In genomic region chr9:122018782-122019395, GRCm38 (mm10) we compare ENCODE assay signal across 8 mouse cellular contexts. TPM values are rescaled to one million over a fixed set of nuclear protein-coding genes. Genes with fewer than 3 reads are reported as not detected.
DNase-seq lines count a peak whose midpoint lies in the region; ATAC-seq lines count a peak whose summit lies in the region.

No protein-coding gene starts in this region.

- 4% methylated on average over 8 of the region's 8 CpGs for WGBS in forebrain, embryonic 15.5 days
- 23% methylated on average over 8 of the region's 8 CpGs for WGBS in hindbrain, embryonic 10.5 days
- WGBS in midbrain, embryonic 16.5 days = 2% methylated on average over 8 of the region's 8 CpGs

- no peak overlapping the region; the same call in 1 of the 2 replicates for H3K9ac ChIP-seq in forebrain, embryonic 15.5 days (replicated peaks)
- no peak overlapping the region for H3K9ac ChIP-seq in midbrain, embryonic 16.5 days (ENCODE audit: low read depth, low read length)

- DNase-seq in cerebellum, adult 11-12 months = peak; percentile 73
- DNase-seq in hindbrain, embryonic 10.5 days (ENCODE audit: low spot score) = peak; percentile 48
- peak; percentile 74 to 76 for DNase-seq in left cerebral cortex, postnatal 14 days (ENCODE audit: low spot score in 2 of 2)
- peak; percentile 22 for DNase-seq in yolk sac, embryonic 10.5 days (ENCODE audit: low spot score)

- intact Hi-C loops in left cerebral cortex, postnatal 14 days (cut with DNase I) = loop anchor here (5.0 to 10.0 kb wide), 5 partner anchors 103 to 296 kb away; no protein-coding TSS in a partner anchor

- H3K4me2 ChIP-seq in forebrain, embryonic 15.5 days (replicated peaks) = peak overlapping the region; percentile 21
- H3K4me2 ChIP-seq in midbrain, embryonic 16.5 days (ENCODE audit: low read length) = peak overlapping the region; percentile 34

- no peak for ATAC-seq in megakaryocyte, adult 5-6 weeks (ENCODE audit: poor library complexity, severe bottlenecking)
- ATAC-seq in forebrain, embryonic 15.5 days (replicated peaks) = peak; percentile 88
- peak; percentile 89 for ATAC-seq in midbrain, embryonic 16.5 days

- H3K27me3 ChIP-seq in megakaryocyte, embryonic 14.5 days (replicated peaks) = peaks cover 9% of the 10 kb centered on the region
- H3K27me3 ChIP-seq in forebrain, embryonic 15.5 days = no peaks in the 10 kb centered on the region
- no peaks in the 10 kb centered on the region for H3K27me3 ChIP-seq in hindbrain, embryonic 10.5 days (ENCODE audit: insufficient read depth, poor library complexity, severe bottlenecking)
- H3K27me3 ChIP-seq in midbrain, embryonic 16.5 days (ENCODE audit: control insufficient read depth, insufficient read depth, low read depth, low read length) = no peaks in the 10 kb centered on the region

- H3K36me3 ChIP-seq in megakaryocyte, embryonic 14.5 days (replicated peaks; ENCODE audit: low read length) = no peaks in the 10 kb centered on the region
- no peaks in the 10 kb centered on the region for H3K36me3 ChIP-seq in forebrain, embryonic 15.5 days
- no peaks in the 10 kb centered on the region for H3K36me3 ChIP-seq in hindbrain, embryonic 10.5 days
- no peaks in the 10 kb centered on the region for H3K36me3 ChIP-seq in midbrain, embryonic 16.5 days (ENCODE audit: control insufficient read depth, insufficient read depth, low read length)

- H3K4me1 ChIP-seq in megakaryocyte, embryonic 14.5 days = peaks cover 59% of the 10 kb centered on the region
- peaks cover 8% of the 10 kb centered on the region for H3K4me1 ChIP-seq in forebrain, embryonic 15.5 days
- peaks cover 16% of the 10 kb centered on the region for H3K4me1 ChIP-seq in hindbrain, embryonic 10.5 days (replicated peaks)
- H3K4me1 ChIP-seq in midbrain, embryonic 16.5 days (ENCODE audit: control insufficient read depth, insufficient read depth, low read length) = peaks cover 9% of the 10 kb centered on the region

- H3K4me3 ChIP-seq in megakaryocyte, embryonic 14.5 days (replicated peaks) = peak overlapping the region; percentile 10
- no peak overlapping the region for H3K4me3 ChIP-seq in forebrain, embryonic 15.5 days
- H3K4me3 ChIP-seq in hindbrain, embryonic 10.5 days = no peak overlapping the region
- no peak overlapping the region for H3K4me3 ChIP-seq in midbrain, embryonic 16.5 days (ENCODE audit: low read depth, low read length)

- H3K9me3 ChIP-seq in megakaryocyte, embryonic 14.5 days = peaks cover 6% of the 10 kb centered on the region; the same call in 1 of the 2 replicates
- H3K9me3 ChIP-seq in forebrain, embryonic 15.5 days = no peaks in the 10 kb centered on the region
- H3K9me3 ChIP-seq in hindbrain, embryonic 10.5 days = no peaks in the 10 kb centered on the region
- no peaks in the 10 kb centered on the region for H3K9me3 ChIP-seq in midbrain, embryonic 16.5 days (replicated peaks; ENCODE audit: control insufficient read depth, low read length, poor library complexity, severe bottlenecking)

- peak overlapping the region; percentile 58 for H3K27ac ChIP-seq in forebrain, embryonic 15.5 days (replicated peaks)
- H3K27ac ChIP-seq in hindbrain, embryonic 10.5 days = no peak overlapping the region
- H3K27ac ChIP-seq in midbrain, embryonic 16.5 days (ENCODE audit: low read length) = peak overlapping the region; percentile 47

RNA-seq across cellular contexts. Expression of gene Pomgnt2, which starts 22.0 kb away (rescaled TPM):
- polyA plus RNA-seq in megakaryocyte, embryonic 14.5 days (2012; ENCODE audit: insufficient read depth, low replicate concordance) = 3.1 and 5.6 TPM in 2 replicates
- total RNA-seq in megakaryocyte, adult 5-6 weeks (2015) = 1.4 TPM in 1 of 2 replicates, not detected in the other
- total RNA-seq in megakaryocyte, adult 5-6 weeks (2017) = 0.18 and 1.5 TPM in 2 replicates
- polyA plus RNA-seq in forebrain, embryonic 15.5 days (2015; fragmentation: Nextera tagmentation; extraction: Ambion mirVana) = 23.9 and 28.3 TPM in 2 replicates
- polyA plus RNA-seq in hindbrain, embryonic 10.5 days (2016; fragmentation: Nextera tagmentation; extraction: Ambion mirVana) = 14.7 and 16.3 TPM in 2 replicates
- total RNA-seq in left cerebral cortex, postnatal 14 days (2021) = 10 to 100 TPM; 38.6 to 38.8 TPM
- 40.2 and 42.0 TPM in 2 replicates for polyA plus RNA-seq in midbrain, embryonic 16.5 days (2015; fragmentation: Nextera tagmentation; extraction: Ambion mirVana)

Comparison
In these comparisons a context has a peak if more than half of its experiments do, and no peak if none do; other contexts are left out.
1. DNase-seq: peak in every context shown above with its lines; median percentile 75 in left cerebral cortex, postnatal 14 days; 73 in cerebellum, adult 11-12 months; 48 in hindbrain, embryonic 10.5 days; 22 in yolk sac, embryonic 10.5 days.